Mouse (Mus musculus) small intestine, adult 2 months (tissue): Measurements from ENCODE around the gene Fam189a1. TPM values are rescaled to one million over a fixed set of nuclear protein-coding genes. Genes with fewer than 3 reads are reported as not detected.

Source experiments
- H3K27ac ChIP-seq: fragments of 200-500 bp; 2 replicates; pipeline ENCODE4 v1.5.1; 2012; ENCODE audit warnings: low read depth, low read length, control low read depth, inconsistent platforms; ENCODE audit not compliant: insufficient read depth
- H3K27me3 ChIP-seq: fragments of 200-500 bp; 2 replicates; pipeline ENCODE4 v1.6.1; 2012; ENCODE audit warnings: mild to moderate bottlenecking, moderate library complexity, low read length, inconsistent platforms; ENCODE audit not compliant: control insufficient read depth, insufficient read depth
- H3K36me3 ChIP-seq: fragments of 200-500 bp; 2 replicates; pipeline ENCODE4 v1.6.1; 2012; ENCODE audit warnings: mild to moderate bottlenecking, low read length, control low read depth, inconsistent platforms; ENCODE audit not compliant: control insufficient read depth, insufficient read depth
- H3K4me1 ChIP-seq: fragments of 200-500 bp; 2 replicates; pipeline ENCODE4 v1.6.1; 2012; ENCODE audit warnings: low read length, inconsistent platforms, mixed read lengths; ENCODE audit not compliant: control insufficient read depth, insufficient read depth, insufficient read length
- H3K4me3 ChIP-seq: fragments of 200-500 bp; 2 replicates; pipeline ENCODE4 v1.5.1; 2012; ENCODE audit warnings: low read depth, mild to moderate bottlenecking, control low read depth, inconsistent platforms, low read length, moderate library complexity
- CTCF ChIP-seq: fragments of 200-500 bp; IDR thresholded peaks from 2 replicates; pipeline ENCODE4 v1.5.1; 2012; ENCODE audit warnings: low read depth, mild to moderate bottlenecking, control low read depth, inconsistent platforms, low read length, moderate library complexity, mixed read lengths; ENCODE audit not compliant: insufficient replicate concordance, insufficient read length; ENCODE audit errors: extremely low read depth
- POLR2A ChIP-seq: fragments of 200-500 bp; IDR thresholded peaks from 2 replicates; pipeline ENCODE4 v1.6.1; 2012; ENCODE audit warnings: low read depth, mild to moderate bottlenecking, control low read depth, inconsistent platforms, low read length, moderate library complexity
- WGBS: fragments of 180-500 bp; shearing (Covaris S2); methylation state at CpG from one replicate; pipeline ENCODE4 v1.1.7; 2018; 5-methylcytosine and 5-hydroxymethylcytosine counted together
- polyA plus RNA-seq: library from polyadenylated mRNA; depleted of rRNA; stranded (reverse); fragments of >200 nt; gene quantifications from 2 replicates; pipeline ENCODE4 v1.2.3, GENCODE M21; 2012

Fam189a1 gene
- polyA plus RNA-seq, 1 experiment: 4.3 TPM

DNA sequence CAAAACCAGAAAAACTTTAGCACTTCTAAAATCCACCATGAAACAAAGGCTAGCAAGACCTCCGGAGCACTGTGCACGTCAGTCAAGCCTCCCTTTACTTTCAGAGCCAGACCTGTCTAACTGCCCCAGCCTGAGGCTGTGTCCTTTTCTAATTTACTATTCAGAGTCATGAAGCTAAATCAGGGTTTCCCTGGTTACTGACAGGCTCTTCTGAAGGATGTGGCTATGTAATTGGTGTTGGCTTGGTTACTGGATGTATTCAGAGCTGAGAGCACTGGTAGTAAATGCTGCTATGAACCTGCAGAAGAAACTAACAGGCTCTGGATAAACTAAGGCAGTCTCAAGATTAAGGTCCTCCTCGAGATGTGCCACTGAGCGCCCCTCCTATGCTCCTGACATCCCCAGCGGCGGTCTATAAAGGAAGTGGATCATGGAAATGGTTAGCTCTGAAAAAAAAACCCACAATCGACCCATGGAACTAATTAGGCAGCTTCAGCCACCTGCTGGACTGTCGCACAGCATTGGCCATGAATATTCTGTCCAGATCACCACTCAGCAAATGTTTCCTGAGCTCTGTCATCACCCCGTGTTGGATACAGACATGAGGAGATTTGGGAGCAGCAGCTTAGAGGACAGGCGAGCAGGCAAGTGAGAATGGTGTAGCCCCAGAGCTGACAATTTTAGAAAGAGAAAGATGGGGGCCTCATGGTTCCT is 315.3 kb downstream of the Fam189a1 start:
- TF ChIP-seq POLR2A (no peak), CTCF (no peak)
- Histone ChIP-seq H3K36me3 (no peaks in the 10 kb centered on the region), H3K4me3 (no peak overlapping the region), H3K27ac (no peak overlapping the region), H3K4me1 (no peaks in the 10 kb centered on the region), H3K27me3 (no peaks in the 10 kb centered on the region)
- WGBS: 76% methylated on average over 10 of the region's 10 CpGs

DNA sequence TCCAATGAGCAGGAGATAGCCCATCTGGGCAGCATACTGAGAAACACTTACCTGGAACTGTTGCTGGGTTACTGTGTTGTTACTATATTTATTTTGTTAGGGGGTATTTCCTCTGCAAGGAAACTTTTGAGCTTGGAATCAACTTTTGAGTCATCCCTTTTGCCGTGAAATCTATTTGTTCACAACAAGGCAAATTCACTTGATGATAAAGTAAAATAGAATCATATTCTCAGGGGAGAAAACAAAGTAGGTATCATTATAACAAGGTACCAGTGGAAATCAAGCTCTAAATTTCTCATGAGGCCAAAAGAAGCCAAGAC is 315.8 kb downstream of the Fam189a1 start:
- Histone ChIP-seq H3K4me3 (no peak overlapping the region), H3K27me3 (no peaks in the 10 kb centered on the region), H3K36me3 (no peaks in the 10 kb centered on the region), H3K4me1 (no peaks in the 10 kb centered on the region), H3K27ac (no peak overlapping the region)
- WGBS: 45% methylated on average over 1 of the region's 1 CpGs
- TF ChIP-seq POLR2A: no peak
- no peak for TF ChIP-seq CTCF

DNA sequence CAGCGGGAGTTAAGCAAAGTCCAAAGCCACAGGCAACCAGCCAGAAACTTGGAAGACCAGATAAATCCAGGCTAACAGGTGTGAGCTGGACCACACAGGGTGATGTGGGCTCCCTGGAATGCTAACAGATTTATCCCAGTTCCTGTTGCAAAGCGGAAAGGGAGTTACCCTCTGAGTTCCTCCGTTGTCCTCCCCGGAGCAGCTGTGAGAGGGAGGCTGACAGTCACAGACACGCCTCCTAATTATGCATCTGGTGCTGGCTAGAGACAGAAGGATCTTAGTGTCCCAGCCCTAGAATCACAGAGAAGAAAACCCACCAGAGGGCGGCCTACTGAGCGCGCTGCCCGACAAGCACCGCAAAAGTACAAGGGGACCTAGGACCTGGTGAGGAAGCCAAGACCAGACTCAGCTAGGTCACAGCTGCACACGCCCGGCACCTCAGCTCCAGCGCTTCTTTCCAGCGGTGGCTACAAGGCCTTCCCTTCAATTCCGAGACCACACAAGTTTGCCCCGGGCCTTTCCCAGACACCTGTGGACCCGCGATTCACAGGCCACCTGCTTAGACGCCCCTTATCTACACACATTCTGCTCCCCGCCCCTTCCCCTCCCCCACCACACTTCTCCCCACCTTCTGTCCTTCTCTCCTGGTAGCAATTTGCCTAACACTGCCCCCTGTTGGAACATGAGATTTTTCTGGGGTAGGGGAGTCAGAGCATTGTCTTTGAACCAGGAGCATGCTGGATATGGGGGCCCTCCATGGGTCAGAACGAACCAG is 316.4 kb downstream of the Fam189a1 start:
- Histone ChIP-seq H3K27ac (no peak overlapping the region), H3K27me3 (no peaks in the 10 kb centered on the region), H3K4me3 (peak overlapping the region; percentile 13), H3K36me3 (no peaks in the 10 kb centered on the region), H3K4me1 (no peaks in the 10 kb centered on the region)
- 4% methylated on average over 21 of the region's 21 CpGs for WGBS
- TF ChIP-seq CTCF: peak; percentile 3; the same call in 1 of the 2 replicates
- TF ChIP-seq POLR2A: no peak

DNA sequence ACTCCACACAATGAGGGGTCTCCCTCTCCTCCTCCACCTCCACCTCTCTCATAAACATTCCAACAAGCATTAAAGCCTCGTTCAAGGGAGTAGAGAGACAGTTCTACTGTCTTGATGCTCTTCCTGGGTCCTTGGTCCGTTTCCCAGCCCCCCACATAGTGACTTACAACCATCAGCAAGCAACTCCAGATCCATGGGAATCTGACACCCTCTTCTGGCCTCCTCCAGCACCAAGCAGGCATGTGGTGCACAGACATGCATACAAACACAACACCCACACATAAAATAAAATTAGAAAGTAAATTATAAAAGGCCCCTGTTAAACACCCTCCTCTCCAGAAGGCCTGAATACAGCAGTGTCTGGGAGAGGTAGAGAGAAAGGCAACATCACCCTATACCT is 317.1 kb downstream of the Fam189a1 start:
- no peak overlapping the region for H3K4me3 ChIP-seq
- H3K27ac ChIP-seq: no peak overlapping the region
- H3K4me1 ChIP-seq: no peaks in the 10 kb centered on the region
- H3K36me3 ChIP-seq: no peaks in the 10 kb centered on the region
- H3K27me3 ChIP-seq: no peaks in the 10 kb centered on the region
- TF ChIP-seq CTCF (no peak), POLR2A (no peak)
- 47% methylated on average over 2 of the region's 2 CpGs for WGBS

DNA sequence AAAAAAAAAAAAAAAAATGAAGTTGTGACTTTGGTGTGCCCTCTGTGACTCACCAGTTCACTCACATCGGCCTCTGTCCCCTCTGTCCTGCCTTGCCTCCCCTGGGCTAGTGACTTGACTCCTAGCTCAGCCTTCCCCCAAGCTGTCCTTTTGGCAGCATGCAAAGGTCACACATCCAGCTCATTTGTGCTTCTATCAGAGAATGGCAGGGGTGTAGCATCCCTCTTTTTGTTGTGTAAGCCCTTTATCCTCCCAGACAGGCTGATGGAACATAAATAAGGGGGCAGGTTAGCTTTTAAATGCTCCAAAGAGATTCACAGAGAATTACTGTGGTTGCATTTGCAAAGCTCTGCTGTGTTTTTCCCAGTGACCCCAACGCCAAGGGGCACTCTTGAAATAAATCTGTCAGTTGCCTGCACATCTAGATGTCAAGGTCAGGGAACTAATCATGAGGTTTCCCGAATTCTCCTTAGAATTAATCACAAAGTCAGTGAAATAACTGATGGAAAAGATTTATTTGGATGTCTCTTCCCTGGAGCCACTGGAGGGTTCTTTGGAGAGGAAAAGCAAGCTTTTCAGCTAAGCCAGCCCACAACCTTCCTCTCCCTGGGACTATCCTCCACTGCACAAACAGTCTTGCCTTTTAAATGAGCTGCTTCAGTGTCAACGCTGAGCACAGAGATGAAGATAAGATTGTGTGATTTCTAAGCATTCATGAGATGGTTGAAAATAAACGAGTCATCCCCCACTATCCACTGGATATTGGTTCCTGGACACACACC is 326.0 kb downstream of the Fam189a1 start:
- no peaks in the 10 kb centered on the region for H3K27me3 ChIP-seq
- no peaks in the 10 kb centered on the region for H3K36me3 ChIP-seq
- no peak overlapping the region for H3K27ac ChIP-seq
- H3K4me1 ChIP-seq: no peaks in the 10 kb centered on the region
- WGBS: 38% methylated on average over 5 of the region's 5 CpGs
- TF ChIP-seq POLR2A (no peak), CTCF (no peak)
- no peak overlapping the region for H3K4me3 ChIP-seq

DNA sequence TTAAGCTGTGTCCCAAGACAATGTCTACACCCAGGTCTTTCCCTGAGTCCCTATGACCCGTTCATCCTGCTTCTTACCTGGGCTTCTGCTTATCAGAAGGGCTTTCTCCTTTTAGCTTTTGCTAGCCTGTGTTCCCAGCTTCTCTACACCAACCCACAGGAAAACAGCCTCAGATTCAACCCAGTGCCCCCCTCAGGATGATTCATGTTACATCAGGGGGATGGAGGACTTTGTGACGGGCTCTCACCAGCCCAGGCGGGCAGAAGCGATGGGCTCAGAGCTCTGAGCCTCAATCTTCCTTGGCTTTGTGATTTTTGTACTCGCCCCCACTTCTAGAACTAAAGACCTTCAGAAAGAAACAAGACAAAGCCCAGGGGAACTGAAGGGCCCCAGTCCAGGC is 335.3 kb downstream of the Fam189a1 start:
- H3K27me3 ChIP-seq: no peaks in the 10 kb centered on the region
- 75% methylated on average over 5 of the region's 5 CpGs for WGBS
- no peak for TF ChIP-seq POLR2A
- no peak for TF ChIP-seq CTCF
- no peaks in the 10 kb centered on the region for H3K36me3 ChIP-seq
- no peak overlapping the region for H3K4me3 ChIP-seq
- H3K4me1 ChIP-seq: no peaks in the 10 kb centered on the region
- H3K27ac ChIP-seq: no peak overlapping the region

DNA sequence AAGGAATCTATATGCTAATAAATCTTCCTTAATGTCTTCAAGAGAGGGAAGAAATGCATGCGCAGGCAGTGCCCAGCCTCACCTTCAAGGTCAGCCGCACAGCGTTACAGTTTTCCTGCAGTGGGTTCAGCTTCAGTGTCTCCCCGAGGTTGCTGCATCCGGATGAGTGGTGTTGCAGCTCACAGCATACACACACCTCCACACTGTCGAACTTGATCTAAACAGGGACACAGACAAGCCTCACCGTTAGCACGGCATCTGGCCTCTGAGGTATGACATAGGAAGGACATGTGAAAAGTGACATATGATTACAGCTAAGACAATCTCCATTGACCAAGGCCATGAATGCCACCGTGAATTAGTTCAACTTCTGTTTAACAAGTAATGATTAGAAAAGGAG is 336.7 kb downstream of the Fam189a1 start:
- H3K36me3 ChIP-seq: no peaks in the 10 kb centered on the region
- 77% methylated on average over 9 of the region's 9 CpGs for WGBS
- H3K4me3 ChIP-seq: no peak overlapping the region
- no peaks in the 10 kb centered on the region for H3K27me3 ChIP-seq
- no peak overlapping the region for H3K27ac ChIP-seq
- H3K4me1 ChIP-seq: no peaks in the 10 kb centered on the region
- no peak for TF ChIP-seq CTCF
- no peak for TF ChIP-seq POLR2A
